Comparison of ENCODE assay signal across 7 mouse cellular contexts in the genomic region with DNA sequence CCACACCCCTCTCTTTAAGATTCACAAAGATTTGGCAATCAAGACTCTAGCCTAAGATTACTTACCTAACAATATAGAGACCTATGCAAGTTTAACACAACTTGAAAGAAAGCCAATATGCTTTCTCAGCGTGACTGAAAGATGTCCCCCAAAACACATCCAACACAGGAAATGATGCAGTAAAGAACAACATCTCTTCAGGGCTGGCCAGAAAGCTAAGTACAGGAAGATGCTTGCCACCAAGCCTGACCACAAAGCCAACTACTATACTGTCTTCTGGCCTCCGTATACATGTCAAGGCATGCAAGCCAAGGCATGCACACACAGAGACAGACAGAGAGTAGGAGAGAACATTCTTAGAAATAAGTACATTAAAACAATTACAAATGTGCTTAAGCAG. TPM values are rescaled to one million over a fixed set of nuclear protein-coding genes. Genes with fewer than 3 reads are reported as not detected.
DNase-seq lines count a peak whose midpoint lies in the region; ATAC-seq lines count a peak whose summit lies in the region.

No protein-coding gene starts in this region.

- ATAC-seq in liver, embryonic 12.5 days: no peak

- H3K4me2 ChIP-seq in liver, embryonic 12.5 days: peak overlapping the region; percentile 84

- H3K36me3 ChIP-seq in forebrain, embryonic 10.5 days (replicated peaks): peaks cover 3% of the 10 kb centered on the region; the same call in 1 of the 2 replicates
- 0 out of 2 replicates have a peak, but pooled peaks cover 6% of the 10 kb centered on the region for H3K36me3 ChIP-seq in liver, embryonic 12.5 days

- peaks cover 25% of the 10 kb centered on the region for H3K4me1 ChIP-seq in forebrain, embryonic 10.5 days
- peaks cover 55% of the 10 kb centered on the region for H3K4me1 ChIP-seq in liver, embryonic 12.5 days

- 82% methylated on average over 2 of the region's 2 CpGs for whole genome bisulfite sequencing in forebrain, embryonic 10.5 days
- WGBS in liver, embryonic 12.5 days (ENCODE audit: insufficient replicate concordance): 30% methylated on average over 2 of the region's 2 CpGs

- H3K27ac ChIP-seq in forebrain, embryonic 10.5 days: no peak overlapping the region
- no peak overlapping the region for H3K27ac ChIP-seq in liver, embryonic 12.5 days

- H3K9ac ChIP-seq in liver, embryonic 12.5 days: peak overlapping the region; percentile 95

- DNase-seq in thymus, postnatal 0 days (ENCODE audit: low spot score): peak; percentile 43
- no peak for DNase-seq in thymus, postnatal 14 days
- DNase-seq in forebrain, embryonic 10.5 days (ENCODE audit: extremely low spot score, low spot score): no peak
- DNase-seq in left cerebral cortex, postnatal 36 days (ENCODE audit: low spot score in 2 of 2): no peak
- no peak for DNase-seq in cerebellum, postnatal 14 days
- no peak for DNase-seq in urinary bladder, postnatal 25 days (ENCODE audit: low spot score)

- H3K9me3 ChIP-seq in forebrain, embryonic 10.5 days: no peaks in the 10 kb centered on the region
- H3K9me3 ChIP-seq in liver, embryonic 12.5 days (replicated peaks): no peaks in the 10 kb centered on the region

- intact Hi-C loops in left cerebral cortex, postnatal 36 days (cut with DNase I): no loop called here

- H3K4me3 ChIP-seq in forebrain, embryonic 10.5 days: peak overlapping the region; percentile 94
- H3K4me3 ChIP-seq in liver, embryonic 12.5 days: peak overlapping the region; percentile 90

- H3K27me3 ChIP-seq in forebrain, embryonic 10.5 days (ENCODE audit: poor library complexity, severe bottlenecking): no peaks in the 10 kb centered on the region
- no peaks in the 10 kb centered on the region for H3K27me3 ChIP-seq in liver, embryonic 12.5 days (replicated peaks)

RNA-seq across cellular contexts. Expression of a gene that starts 2.0 kb away (rescaled TPM):
- polyA plus RNA-seq in thymus, postnatal 0 days (2015; fragmentation: Nextera tagmentation; extraction: Ambion mirVana): 84.8 and 92.5 TPM in 2 replicates
- polyA plus RNA-seq in forebrain, embryonic 10.5 days (2016; fragmentation: Nextera tagmentation; extraction: Ambion mirVana): 56.7 and 56.9 TPM in 2 replicates
- polyA plus RNA-seq in liver, embryonic 12.5 days (2016; fragmentation: Nextera tagmentation; extraction: Ambion mirVana): 56.1 and 56.4 TPM in 2 replicates
- 10 to 100 TPM; 56.3 to 76.6 TPM for total RNA-seq in left cerebral cortex, postnatal 36 days (2021)

RNA-seq across cellular contexts. Expression of a gene that starts 35.2 kb away (rescaled TPM):
- 16.4 and 21.0 TPM in 2 replicates for polyA plus RNA-seq in thymus, postnatal 0 days (2015; fragmentation: Nextera tagmentation; extraction: Ambion mirVana)
- polyA plus RNA-seq in forebrain, embryonic 10.5 days (2016; fragmentation: Nextera tagmentation; extraction: Ambion mirVana): 33.8 and 36.8 TPM in 2 replicates
- 23.1 and 24.2 TPM in 2 replicates for polyA plus RNA-seq in liver, embryonic 12.5 days (2016; fragmentation: Nextera tagmentation; extraction: Ambion mirVana)
- total RNA-seq in left cerebral cortex, postnatal 36 days (2021): 100 to 1,000 TPM; 226 to 229 TPM
